Mouse (Mus musculus) embryonic stem cell, embryonic (primary cell): ENCODE data around the gene Olfr1054.
"Not testable (repeated sequence)": the region's sequence is repeated elsewhere in the genome, so short reads cannot be mapped to it uniquely, and the experiment has no call there.

Source experiments
- CTCF ChIA-PET, 4 experiments: fragments of 300-600 bp in 2 of 4; fragments of 350-600 bp in 2 of 4; sonication (Branson Sonifier 250); formaldehyde crosslinking; loops; one replicate each; lab custom pipeline; 2022; ENCODE audit warnings: inconsistent platforms in 2 of 4; lab: Charles Lee
- POLR2A ChIA-PET, 4 experiments: fragments of 300-600 bp in 2 of 4; fragments of 350-600 bp in 2 of 4; sonication (Branson Sonifier 250); formaldehyde crosslinking; loops; one replicate each; lab custom pipeline; 2022; ENCODE audit warnings: antibody characterized with exemption in 4 of 4, inconsistent platforms in 1 of 4; lab: Charles Lee

The Olfr1054 gene

GRCm38 (mm10) chr2:86335333-86335732 lies at the start of gene Olfr1054:
TSS of gene Olfr1054 (minus strand) at chr2:86335433.
- ChIA-PET CTCF (no interaction called here), POLR2A (no interaction called here)

- ChIA-PET POLR2A (no interaction called here), CTCF (no interaction called here)
Observed at GRCm38 (mm10) chr2:86378293-86378692, 43.1 kb upstream of the Olfr1054 start, which contains the start of gene Olfr1057. TSS of gene Olfr1057 (minus strand) at chr2:86378393.

DNA sequence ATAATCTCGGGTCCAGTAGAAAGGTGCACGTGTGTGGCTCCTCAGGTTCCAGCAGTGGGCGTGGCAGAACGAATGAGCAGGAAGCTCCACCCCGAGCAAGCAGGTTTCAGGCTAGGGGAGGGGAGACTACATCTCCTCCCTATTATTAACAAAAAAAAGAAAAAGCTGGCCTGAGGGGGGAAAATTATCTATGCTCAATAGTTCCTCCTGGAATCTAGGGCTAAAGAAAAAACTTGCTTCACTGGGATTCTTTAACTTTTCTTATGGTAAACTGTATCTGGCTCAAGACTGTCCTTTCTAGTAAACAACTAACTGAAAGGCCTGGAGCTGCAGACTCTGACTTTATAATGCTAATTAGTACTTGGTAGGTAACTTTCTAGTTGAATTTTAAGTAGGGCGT lies 31.1 kb upstream of the Olfr1054 start:
- CTCF ChIA-PET, POLR2A ChIA-PET: not testable (repeated sequence)

- ChIA-PET POLR2A (no interaction called here), CTCF (no interaction called here)
Observed at GRCm38 (mm10) chr2:86362369-86362768, 27.1 kb upstream of the Olfr1054 start, which contains the start of gene Olfr1056. TSS of gene Olfr1056 (minus strand) at chr2:86362469.

- POLR2A ChIA-PET, CTCF ChIA-PET: not testable (repeated sequence)
Observed at GRCm38 (mm10) chr2:86351751-86352150, 16.5 kb upstream of the Olfr1054 start.

DNA sequence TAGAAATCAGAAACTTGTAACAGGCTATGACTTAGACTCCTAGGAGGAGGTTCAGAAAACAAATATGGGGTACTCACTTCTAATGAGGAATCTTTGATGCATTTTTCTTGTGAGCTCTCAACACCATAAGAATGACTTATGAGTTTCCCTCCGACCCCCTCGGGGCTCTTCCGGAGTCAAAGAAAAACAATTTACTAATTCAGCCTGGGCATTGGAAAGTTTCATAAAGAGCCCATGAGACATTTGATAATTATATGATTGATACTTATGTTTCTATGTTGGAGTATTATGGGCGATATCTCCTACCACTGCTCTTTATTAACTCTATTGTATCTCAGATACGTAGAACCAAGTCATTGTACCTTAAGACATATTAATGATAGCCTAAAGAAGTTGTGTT lies 15.0 kb upstream of the Olfr1054 start, which contains the start of gene Olfr1055:
Gene Olfr1055, minus strand, starts transcription at position 101 of the 400 bp plus-strand sequence.
- ChIA-PET CTCF (no interaction called here), POLR2A (no interaction called here)

DNA sequence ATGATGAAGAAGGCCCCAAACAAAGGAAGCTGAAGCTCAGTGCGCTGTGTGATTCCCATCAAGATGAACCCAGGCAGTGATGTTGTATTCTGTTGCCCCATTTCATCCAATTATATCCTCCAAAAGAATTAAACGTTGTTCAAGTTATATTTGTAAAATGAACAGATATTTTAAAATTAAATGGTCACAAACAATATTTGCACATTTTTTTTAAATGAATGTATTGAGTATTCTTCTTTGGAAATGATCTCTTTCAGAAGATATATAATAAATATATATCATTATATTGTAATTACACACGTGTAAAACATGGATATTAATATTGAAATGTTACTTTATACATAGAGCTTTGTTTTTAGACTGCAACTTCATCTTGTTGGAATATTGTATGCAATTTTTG lies 20.0 kb downstream of the Olfr1054 start, which contains the start of gene Olfr1053:
Gene Olfr1053, minus strand, starts transcription at position 101 of the 400 bp plus-strand sequence.
- ChIA-PET CTCF (no interaction called here), POLR2A (no interaction called here)

DNA sequence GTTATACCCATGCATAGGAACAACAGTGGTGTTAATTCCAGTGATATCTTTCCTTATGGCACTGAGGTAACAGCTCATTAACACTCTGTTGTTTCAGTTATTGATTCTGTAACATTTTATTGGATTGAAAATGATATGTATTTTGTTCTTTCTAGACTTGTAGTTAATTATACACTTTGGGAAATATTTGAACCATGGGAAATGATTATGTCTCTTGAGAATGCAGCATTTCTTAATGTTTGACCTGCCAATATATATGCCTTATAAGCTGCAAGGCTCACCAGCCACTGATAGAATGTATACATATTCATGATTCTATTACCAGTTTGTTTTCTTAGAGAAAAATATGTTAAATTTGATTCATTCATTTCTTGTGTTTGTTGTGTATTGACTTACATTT lies 43.1 kb downstream of the Olfr1054 start, which contains the start of gene Olfr1052:
Gene Olfr1052, plus strand, starts transcription at position 301 of the 400 bp plus-strand sequence.
- CTCF ChIA-PET = no interaction called here
- POLR2A ChIA-PET = no interaction called here
